Mouse (Mus musculus) bone marrow macrophage, adult 2 months (primary cell): Measurements from ENCODE around the gene Gm21117. TPM values are rescaled to one million over a fixed set of nuclear protein-coding genes. Genes with fewer than 3 reads are reported as not detected.
"Not testable (repeated sequence)": the region's sequence is repeated elsewhere in the genome, so short reads cannot be mapped to it uniquely, and the experiment has no call there.

Experiments used
- H3K27ac ChIP-seq: 2 replicates; pipeline ENCODE4 v1.5.1; 2012; ENCODE audit warnings: low read depth, low read length; ENCODE audit not compliant: insufficient read depth
- H3K4me1 ChIP-seq: 2 replicates; pipeline ENCODE4 v1.6.1; 2012; ENCODE audit warnings: low read length; ENCODE audit not compliant: control insufficient read depth, insufficient read depth
- H3K4me3 ChIP-seq: 2 replicates; pipeline ENCODE4 v1.5.1; 2012; ENCODE audit warnings: mild to moderate bottlenecking, low read length, moderate library complexity; ENCODE audit not compliant: insufficient read depth
- polyA plus RNA-seq: library from polyadenylated mRNA; stranded (reverse); fragments of >200 nt; gene quantifications from 2 replicates; pipeline ENCODE4 v1.2.4, GENCODE M21; 2012; ENCODE audit not compliant: missing spikeins, insufficient read depth, insufficient read length

Gene Gm21117
- not detected in 2 replicates for polyA plus RNA-seq

GRCm38 (mm10) chrY:51124920-51125319 lies at the start of gene Gm21117:
Gene Gm21117 (plus strand): TSS chrY:51125220.
- not testable (repeated sequence) for H3K27ac ChIP-seq, H3K4me3 ChIP-seq, H3K4me1 ChIP-seq
